Mouse (Mus musculus) right cerebral cortex, adult 18-20 months (tissue): ENCODE measurements around the gene Rag2.

Experiments
- DNase-seq: peaks from one replicate; pipeline ENCODE4 v3.0.0; 2022; ENCODE audit warnings: mixed read lengths

Rag2 gene

GRCm38 (mm10) chr2:101627227-101627626 is 2.7 kb downstream of the Rag2 start:
- no peak for DNase-seq

GRCm38 (mm10) chr2:101628297-101629236 is 4.0 kb downstream of the Rag2 start:
- peak; percentile 94 for DNase-seq

- no peak for DNase-seq
Observed at GRCm38 (mm10) chr2:101638979-101639839, 14.7 kb downstream of the Rag2 start.

GRCm38 (mm10) chr2:101639840-101640350 is 15.4 kb downstream of the Rag2 start:
- no peak for DNase-seq

GRCm38 (mm10) chr2:101645841-101646240 is 21.3 kb downstream of the Rag2 start:
- no peak for DNase-seq

GRCm38 (mm10) chr2:101648361-101648760 is 23.8 kb downstream of the Rag2 start:
- DNase-seq, result no peak

GRCm38 (mm10) chr2:101649114-101649671 is 24.7 kb downstream of the Rag2 start, which contains the start of the genes Rag1 and B230118H07Rik:
Rag1 (minus strand) TSS chr2:101649501.
B230118H07Rik (minus strand) TSS chr2:101649532.
- DNase-seq, result no peak

GRCm38 (mm10) chr2:101650446-101650845 is 25.9 kb downstream of the Rag2 start:
- DNase-seq, result no peak

- no peak for DNase-seq
Observed at GRCm38 (mm10) chr2:101652204-101652920, 27.8 kb downstream of the Rag2 start.

GRCm38 (mm10) chr2:101652921-101653597 is 28.5 kb downstream of the Rag2 start:
- peak; percentile 75 for DNase-seq

GRCm38 (mm10) chr2:101660536-101660935 is 36.0 kb downstream of the Rag2 start:
- no peak for DNase-seq

GRCm38 (mm10) chr2:101665058-101665702 is 40.7 kb downstream of the Rag2 start:
- peak; percentile 81 for DNase-seq

- no peak for DNase-seq
Observed at GRCm38 (mm10) chr2:101665703-101666092, 41.2 kb downstream of the Rag2 start.

GRCm38 (mm10) chr2:101668751-101669150 is 44.2 kb downstream of the Rag2 start:
- no peak for DNase-seq

- no peak for DNase-seq
Observed at GRCm38 (mm10) chr2:101673547-101673946, 49.0 kb downstream of the Rag2 start.

GRCm38 (mm10) chr2:101678236-101679021 is 53.9 kb downstream of the Rag2 start, which contains the start of gene Traf6:
Traf6 (plus strand) TSS chr2:101678429.
- DNase-seq, result peak; percentile 87

- DNase-seq, result no peak
Observed at GRCm38 (mm10) chr2:101679164-101679784, 54.8 kb downstream of the Rag2 start.
